Mouse (Mus musculus): ENCODE data around the gene Fbxo8. TPM values are rescaled to one million over a fixed set of nuclear protein-coding genes. Genes with fewer than 3 reads are reported as not detected.

The Fbxo8 gene
- polyA plus RNA-seq (2014; fragmentation: Nextera tagmentation; extraction: Ambion mirVana), result 35.7 and 37.4 TPM in 2 replicates

DNA sequence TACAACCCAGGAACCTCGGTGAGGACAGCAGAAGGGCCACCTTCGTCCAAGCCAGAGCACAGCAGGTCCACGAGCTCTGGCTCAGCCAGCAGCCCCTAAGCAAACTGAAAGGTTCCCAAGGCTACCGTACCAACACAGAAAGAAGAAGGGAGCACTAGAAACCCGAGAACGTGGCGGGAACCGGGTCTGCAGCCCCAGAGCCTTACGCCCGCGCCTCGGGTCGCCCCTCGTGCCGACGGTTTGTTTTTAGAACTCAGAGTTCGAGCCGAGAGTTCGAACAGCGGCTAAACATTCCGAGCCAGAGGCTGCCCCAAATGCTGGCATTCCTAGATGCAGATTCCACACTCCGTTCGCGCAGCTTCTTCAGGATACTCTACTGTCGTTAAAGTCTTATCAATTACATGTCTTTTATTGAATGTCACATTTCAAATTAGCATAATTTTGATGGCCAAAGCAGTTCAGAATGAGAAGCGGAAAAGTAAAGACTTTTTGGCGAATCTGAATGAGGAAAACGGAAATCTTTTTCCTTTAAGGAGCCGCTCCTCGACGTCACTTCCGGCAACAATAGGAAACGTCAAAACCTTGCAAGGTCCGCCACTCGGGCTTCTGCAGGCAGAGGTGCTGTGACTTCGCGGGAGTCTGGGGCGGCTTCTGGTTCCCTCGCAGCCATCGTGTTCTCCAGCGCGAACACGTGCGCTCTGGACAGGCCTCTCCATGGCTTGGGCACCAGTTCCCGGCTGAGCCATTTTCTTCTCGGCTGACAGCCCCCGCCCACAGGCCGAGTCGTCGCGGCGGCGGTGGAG lies at the start of gene Fbxo8, which contains the start of gene Cep44:
Fbxo8 (plus strand) TSS at position 533 of the 803 bp plus-strand sequence.
Cep44 (minus strand) TSS at position 490 of the 803 bp plus-strand sequence.
- H3K36me3 ChIP-seq (ENCODE audit: control insufficient read depth, insufficient read depth, low read length), result no peaks in the 10 kb centered on the region
- peak within 1 kb of the TSS; percentile 89 for H3K27ac ChIP-seq (replicated peaks; ENCODE audit: low read depth, low read length)
- H3K4me2 ChIP-seq (ENCODE audit: low read depth, low read length), result peak within 1 kb of the TSS; percentile 59
- peak; percentile 91 for ATAC-seq (ENCODE audit: low read depth)
- H3K4me3 ChIP-seq (ENCODE audit: low read depth, low read length), result peak within 1 kb of the TSS; percentile 80
- DNase-seq (ENCODE audit: low spot score), result peak; percentile 97
- under 1% methylated on average over 44 of the region's 53 CpGs for WGBS
- no peaks in the 10 kb centered on the region for H3K9me3 ChIP-seq (ENCODE audit: control insufficient read depth, low read length)
- H3K9ac ChIP-seq (ENCODE audit: low read depth, low read length), result peak within 1 kb of the TSS; percentile 80
- H3K4me1 ChIP-seq (ENCODE audit: control insufficient read depth, insufficient read depth, low read length), result peaks cover 12% of the 10 kb centered on the region
- no peaks in the 10 kb centered on the region for H3K27me3 ChIP-seq (replicated peaks; ENCODE audit: control insufficient read depth, insufficient read depth, low read length)

DNA sequence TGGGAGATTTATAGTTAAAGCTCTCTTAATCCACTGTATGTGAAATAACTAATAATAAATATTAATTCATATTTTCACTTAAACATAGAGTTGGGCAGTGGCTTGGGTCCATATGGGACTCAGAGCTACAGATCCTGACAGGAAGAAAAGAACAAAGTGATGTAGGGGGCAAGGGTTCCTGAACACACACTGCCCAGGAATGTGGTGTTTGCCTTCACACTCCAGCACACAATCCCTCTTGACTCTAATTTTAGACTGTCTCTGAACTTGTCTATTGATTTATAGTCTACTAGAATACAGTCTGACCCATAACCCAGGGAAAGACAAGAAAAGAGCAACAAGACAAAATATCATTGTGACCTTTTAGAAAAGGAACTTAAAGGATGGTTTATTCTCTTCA lies 49.0 kb upstream of the Fbxo8 start:
- Histone ChIP-seq H3K27ac (replicated peaks; ENCODE audit: low read depth, low read length) (no peak overlapping the region), H3K9ac (ENCODE audit: low read depth, low read length) (no peak overlapping the region), H3K27me3 (replicated peaks; ENCODE audit: control insufficient read depth, insufficient read depth, low read length) (no peaks in the 10 kb centered on the region)

DNA sequence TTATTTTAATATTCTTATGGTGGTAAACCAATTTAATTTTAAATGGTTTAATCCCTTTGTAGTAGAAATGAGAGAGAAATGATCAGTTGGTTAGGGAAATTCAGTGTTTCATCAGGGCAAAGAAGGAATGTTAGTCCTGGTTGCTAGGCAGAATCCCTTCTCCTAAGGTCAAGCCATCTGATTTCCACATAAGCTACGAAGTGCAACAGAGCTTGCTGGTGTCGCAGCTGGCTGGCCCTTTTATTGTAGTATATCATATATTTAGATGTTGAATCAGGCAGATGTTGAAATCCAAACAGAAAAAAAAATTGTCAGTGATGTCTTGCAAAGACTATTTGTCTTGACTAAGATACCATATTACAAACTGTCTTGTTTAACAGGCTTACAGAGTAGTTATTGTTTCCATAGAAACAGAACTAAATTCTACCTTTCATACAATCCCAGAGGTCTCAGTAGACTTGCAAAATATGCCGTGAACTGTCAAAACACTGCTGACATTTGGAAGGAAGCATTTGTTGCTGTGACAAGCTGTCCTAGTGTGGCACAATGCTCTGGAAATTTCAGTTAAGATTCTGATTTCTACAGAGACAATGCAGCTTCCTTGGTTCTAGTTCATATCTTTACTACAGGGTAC lies 42.5 kb upstream of the Fbxo8 start:
- WGBS, result 66% methylated on average over 3 of the region's 3 CpGs
- DNase-seq (ENCODE audit: low spot score) (no peak), ATAC-seq (ENCODE audit: low read depth) (no peak)
- no peak overlapping the region for H3K27ac ChIP-seq (replicated peaks; ENCODE audit: low read depth, low read length)
- no peak overlapping the region for H3K4me3 ChIP-seq (ENCODE audit: low read depth, low read length)
- H3K4me2 ChIP-seq (ENCODE audit: low read depth, low read length), result no peak overlapping the region
- H3K9me3 ChIP-seq (ENCODE audit: control insufficient read depth, low read length), result no peaks in the 10 kb centered on the region
- no peak overlapping the region for H3K9ac ChIP-seq (ENCODE audit: low read depth, low read length)
- H3K27me3 ChIP-seq (replicated peaks; ENCODE audit: control insufficient read depth, insufficient read depth, low read length), result no peaks in the 10 kb centered on the region
- H3K36me3 ChIP-seq (ENCODE audit: control insufficient read depth, insufficient read depth, low read length), result no peaks in the 10 kb centered on the region
- H3K4me1 ChIP-seq (ENCODE audit: control insufficient read depth, insufficient read depth, low read length), result no peaks in the 10 kb centered on the region

More for the DNA sequence above, 49.0 kb upstream of the Fbxo8 start:
- no peaks in the 10 kb centered on the region for H3K36me3 ChIP-seq (ENCODE audit: control insufficient read depth, insufficient read depth, low read length)
- DNase-seq (ENCODE audit: low spot score) (no peak), ATAC-seq (ENCODE audit: low read depth) (no peak)
- no peaks in the 10 kb centered on the region for H3K9me3 ChIP-seq (ENCODE audit: control insufficient read depth, low read length)
- no peak overlapping the region for H3K4me2 ChIP-seq (ENCODE audit: low read depth, low read length)
- no peak overlapping the region for H3K4me3 ChIP-seq (ENCODE audit: low read depth, low read length)
- H3K4me1 ChIP-seq (ENCODE audit: control insufficient read depth, insufficient read depth, low read length), result no peaks in the 10 kb centered on the region

DNA sequence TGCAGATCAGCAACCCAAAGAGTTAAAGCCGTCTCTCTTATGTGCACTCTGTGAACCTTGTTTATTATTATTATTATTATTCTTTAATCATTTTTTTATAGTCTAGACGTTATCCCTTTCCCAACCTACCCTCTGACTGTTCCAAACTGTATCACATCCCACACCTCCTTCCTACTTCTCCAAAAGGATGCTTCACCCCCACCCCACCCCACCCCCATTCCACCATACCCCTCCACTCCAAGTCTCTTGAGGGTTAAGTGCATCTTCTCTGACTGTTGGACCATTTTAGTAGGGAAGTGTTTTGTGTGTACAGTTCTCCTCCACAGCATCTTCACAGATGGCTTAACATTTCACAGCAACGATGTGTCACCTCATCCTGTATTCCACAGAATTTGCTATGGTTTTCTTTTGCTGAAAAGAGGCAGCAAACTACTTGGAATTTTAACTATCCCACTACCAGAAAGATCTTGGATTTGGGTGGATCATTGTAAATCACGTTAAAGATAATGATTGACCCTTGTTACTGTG lies 41.9 kb upstream of the Fbxo8 start:
- Histone ChIP-seq H3K4me1 (ENCODE audit: control insufficient read depth, insufficient read depth, low read length) (no peaks in the 10 kb centered on the region), H3K4me3 (ENCODE audit: low read depth, low read length) (no peak overlapping the region), H3K4me2 (ENCODE audit: low read depth, low read length) (no peak overlapping the region), H3K27ac (replicated peaks; ENCODE audit: low read depth, low read length) (no peak overlapping the region), H3K9me3 (ENCODE audit: control insufficient read depth, low read length) (no peaks in the 10 kb centered on the region), H3K9ac (ENCODE audit: low read depth, low read length) (no peak overlapping the region), H3K27me3 (replicated peaks; ENCODE audit: control insufficient read depth, insufficient read depth, low read length) (no peaks in the 10 kb centered on the region), H3K36me3 (ENCODE audit: control insufficient read depth, insufficient read depth, low read length) (no peaks in the 10 kb centered on the region)
- ATAC-seq (ENCODE audit: low read depth), result no peak
- 68% methylated on average over 4 of the region's 4 CpGs for WGBS
- DNase-seq (ENCODE audit: low spot score), result no peak

- Histone ChIP-seq H3K27me3 (replicated peaks; ENCODE audit: control insufficient read depth, insufficient read depth, low read length) (no peaks in the 10 kb centered on the region), H3K9ac (ENCODE audit: low read depth, low read length) (no peak overlapping the region), H3K9me3 (ENCODE audit: control insufficient read depth, low read length) (no peaks in the 10 kb centered on the region), H3K4me3 (ENCODE audit: low read depth, low read length) (no peak overlapping the region), H3K27ac (replicated peaks; ENCODE audit: low read depth, low read length) (no peak overlapping the region), H3K4me1 (ENCODE audit: control insufficient read depth, insufficient read depth, low read length) (no peaks in the 10 kb centered on the region), H3K36me3 (ENCODE audit: control insufficient read depth, insufficient read depth, low read length) (no peaks in the 10 kb centered on the region), H3K4me2 (ENCODE audit: low read depth, low read length) (no peak overlapping the region)
- 72% methylated on average over 6 of the region's 6 CpGs for WGBS
- no peak for ATAC-seq (ENCODE audit: low read depth)
- DNase-seq (ENCODE audit: low spot score), result no peak
Measured at GRCm38 (mm10) chr8:56518848-56519247, 32.0 kb upstream of the Fbxo8 start.

- ATAC-seq (ENCODE audit: low read depth), result no peak
Measured at GRCm38 (mm10) chr8:56520249-56520648, 30.6 kb upstream of the Fbxo8 start.

DNA sequence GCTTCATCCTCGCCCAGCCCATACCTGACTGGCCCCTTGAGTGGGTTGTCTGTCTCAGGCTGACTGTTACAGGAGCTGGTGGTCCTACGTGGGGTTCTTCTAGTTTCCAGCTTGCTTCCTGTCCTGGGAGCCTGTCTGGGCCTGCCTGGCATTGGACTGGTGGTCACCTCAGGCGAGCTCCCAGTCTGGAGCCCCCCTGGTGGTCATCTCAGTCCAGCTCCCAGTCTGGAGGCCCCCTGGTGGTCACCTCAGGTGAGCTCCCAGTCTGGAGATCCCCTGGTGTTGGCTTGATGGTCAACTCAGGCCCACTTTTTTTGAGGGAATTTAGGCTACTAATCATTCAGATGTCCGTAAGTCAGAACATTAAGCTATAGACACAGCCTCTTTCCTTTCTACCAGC lies 29.8 kb upstream of the Fbxo8 start:
- H3K4me1 ChIP-seq (ENCODE audit: control insufficient read depth, insufficient read depth, low read length), result no peaks in the 10 kb centered on the region
- H3K36me3 ChIP-seq (ENCODE audit: control insufficient read depth, insufficient read depth, low read length), result no peaks in the 10 kb centered on the region
- ATAC-seq (ENCODE audit: low read depth) (no peak), DNase-seq (ENCODE audit: low spot score) (no peak)
- no peaks in the 10 kb centered on the region for H3K9me3 ChIP-seq (ENCODE audit: control insufficient read depth, low read length)
- no peaks in the 10 kb centered on the region for H3K27me3 ChIP-seq (replicated peaks; ENCODE audit: control insufficient read depth, insufficient read depth, low read length)
- H3K9ac ChIP-seq (ENCODE audit: low read depth, low read length), result no peak overlapping the region
- 72% methylated on average over 4 of the region's 4 CpGs for WGBS
- H3K4me3 ChIP-seq (ENCODE audit: low read depth, low read length), result no peak overlapping the region
- no peak overlapping the region for H3K4me2 ChIP-seq (ENCODE audit: low read depth, low read length)
- H3K27ac ChIP-seq (replicated peaks; ENCODE audit: low read depth, low read length), result no peak overlapping the region

More at GRCm38 (mm10) chr8:56520249-56520648, 30.6 kb upstream of the Fbxo8 start:
- WGBS, result 75% methylated on average over 2 of the region's 2 CpGs
- no peak overlapping the region for H3K27ac ChIP-seq (replicated peaks; ENCODE audit: low read depth, low read length)
- no peaks in the 10 kb centered on the region for H3K4me1 ChIP-seq (ENCODE audit: control insufficient read depth, insufficient read depth, low read length)
- no peak for DNase-seq (ENCODE audit: low spot score)
- no peaks in the 10 kb centered on the region for H3K36me3 ChIP-seq (ENCODE audit: control insufficient read depth, insufficient read depth, low read length)
- H3K4me2 ChIP-seq (ENCODE audit: low read depth, low read length), result no peak overlapping the region
- no peak overlapping the region for H3K4me3 ChIP-seq (ENCODE audit: low read depth, low read length)
- no peaks in the 10 kb centered on the region for H3K9me3 ChIP-seq (ENCODE audit: control insufficient read depth, low read length)
- no peaks in the 10 kb centered on the region for H3K27me3 ChIP-seq (replicated peaks; ENCODE audit: control insufficient read depth, insufficient read depth, low read length)
- no peak overlapping the region for H3K9ac ChIP-seq (ENCODE audit: low read depth, low read length)

DNA sequence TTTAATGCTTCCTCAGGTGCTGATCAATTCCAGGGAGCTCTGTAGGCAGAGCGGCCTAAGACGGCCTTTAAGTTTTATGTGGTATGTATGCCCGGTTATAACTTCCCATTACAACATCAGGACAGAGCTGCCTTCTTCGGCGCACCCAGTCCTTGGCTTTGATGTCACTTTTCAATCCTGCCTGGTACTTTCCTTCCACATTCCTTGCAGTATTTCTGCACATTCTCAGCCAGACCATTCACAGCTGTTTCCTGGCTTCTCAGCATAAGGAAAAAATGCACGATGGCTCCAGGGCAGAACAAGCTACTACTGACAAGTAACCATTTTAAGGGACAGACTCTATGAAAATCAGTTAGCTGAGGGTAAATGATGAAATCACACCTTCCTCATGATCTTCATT lies 22.0 kb upstream of the Fbxo8 start:
- 51% methylated on average over 6 of the region's 6 CpGs for WGBS
- Histone ChIP-seq H3K4me2 (ENCODE audit: low read depth, low read length) (no peak overlapping the region), H3K4me1 (ENCODE audit: control insufficient read depth, insufficient read depth, low read length) (no peaks in the 10 kb centered on the region), H3K9ac (ENCODE audit: low read depth, low read length) (peak overlapping the region; percentile 37; the same call in 1 of the 2 replicates), H3K4me3 (ENCODE audit: low read depth, low read length) (no peak overlapping the region), H3K36me3 (ENCODE audit: control insufficient read depth, insufficient read depth, low read length) (peaks cover 11% of the 10 kb centered on the region; the same call in 1 of the 2 replicates), H3K27me3 (replicated peaks; ENCODE audit: control insufficient read depth, insufficient read depth, low read length) (no peaks in the 10 kb centered on the region), H3K9me3 (ENCODE audit: control insufficient read depth, low read length) (no peaks in the 10 kb centered on the region), H3K27ac (replicated peaks; ENCODE audit: low read depth, low read length) (no peak overlapping the region)
- DNase-seq (ENCODE audit: low spot score) (peak; percentile 33), ATAC-seq (ENCODE audit: low read depth) (no peak)
